Mouse (Mus musculus) MEL (cell line): ENCODE measurements around the gene Kctd18.
A peak's percentile ranks its signal among the peaks of the same experiment; 100 is the strongest.

ENCODE experiments used
- GATA1 ChIP-seq: IDR thresholded peaks from 2 replicates; pipeline ENCODE4 v1.6.1; 2011; ENCODE audit warnings: low read depth, low read length, improper control_type of control experiment
- POLR2A ChIP-seq, 2 experiments: IDR thresholded peaks; 2 replicates each; pipeline ENCODE4 v1.6.1; 2011 to 2012; ENCODE audit warnings: low read length in 2 of 2, mild to moderate bottlenecking in 2 of 2, control low read depth in 1 of 2, improper control_type of control experiment in 1 of 2, low read depth in 1 of 2, moderate library complexity in 1 of 2; ENCODE audit not compliant: control insufficient read depth in 1 of 2, insufficient read depth in 1 of 2, poor library complexity in 1 of 2
- TBP ChIP-seq: IDR thresholded peaks from 2 replicates; pipeline ENCODE4 v1.8.0; 2011; ENCODE audit warnings: low read depth, low read length, improper control_type of control experiment
- USF2 ChIP-seq, 2 experiments: IDR thresholded peaks; 2 replicates each; pipeline ENCODE4 v1.6.1; 2011 to 2012; ENCODE audit warnings: improper control_type of control experiment in 2 of 2, low read length in 2 of 2, borderline replicate concordance in 1 of 2, inconsistent platforms in 1 of 2, low read depth in 1 of 2, mild to moderate bottlenecking in 1 of 2; ENCODE audit not compliant: insufficient read depth in 1 of 2

- TF ChIP-seq GATA1 (peak; percentile 77), TBP (no peak), POLR2A (IDR thresholded peaks at IDR 0.05; ENCODE audit: control insufficient read depth in 1 of 2, insufficient read depth in 1 of 2, low read depth in 1 of 2, low read length in 2 of 2, poor library complexity in 1 of 2) (no peak), USF2 (IDR thresholded peaks at IDR 0.05; ENCODE audit: borderline replicate concordance in 1 of 2, insufficient read depth in 1 of 2, low read depth in 1 of 2, low read length in 2 of 2) (no peak)
These were observed 9.0 kb upstream of the Kctd18 start for GRCm38 (mm10) chr1:58027707-58028106.
